Mouse (Mus musculus): Measurements from ENCODE around the gene Higd1c.
"Not testable (repeated sequence)": the region's sequence is repeated elsewhere in the genome, so short reads cannot be mapped to it uniquely, and the experiment has no call there.

Higd1c gene

GRCm38 (mm10) chr15:100365967-100366366 is 1.6 kb downstream of the Higd1c start:
- DNase-seq: not testable (repeated sequence)

- no peak for DNase-seq
These were observed 2.8 kb downstream of the Higd1c start for GRCm38 (mm10) chr15:100367119-100367518.

- peak; percentile 66 for DNase-seq
These were observed 10.7 kb downstream of the Higd1c start for GRCm38 (mm10) chr15:100375066-100375465.

- not testable (repeated sequence) for DNase-seq
These were observed 13.6 kb downstream of the Higd1c start for GRCm38 (mm10) chr15:100377847-100378505.

GRCm38 (mm10) chr15:100379658-100380057 is 15.3 kb downstream of the Higd1c start:
- no peak for DNase-seq

- DNase-seq: no peak
These were observed 15.8 kb downstream of the Higd1c start for GRCm38 (mm10) chr15:100380104-100380503.

GRCm38 (mm10) chr15:100385705-100386104 is 21.4 kb downstream of the Higd1c start:
- no peak for DNase-seq

GRCm38 (mm10) chr15:100387544-100388223 is 23.3 kb downstream of the Higd1c start:
- no peak for DNase-seq

- DNase-seq: no peak
These were observed 24.0 kb downstream of the Higd1c start for GRCm38 (mm10) chr15:100388224-100388835.

GRCm38 (mm10) chr15:100388886-100389285 is 24.5 kb downstream of the Higd1c start:
- no peak for DNase-seq

- no peak for DNase-seq
These were observed 26.7 kb downstream of the Higd1c start for GRCm38 (mm10) chr15:100391066-100391465.

- peak; percentile 59 for DNase-seq
These were observed 27.3 kb downstream of the Higd1c start for GRCm38 (mm10) chr15:100391599-100391998.

GRCm38 (mm10) chr15:100393016-100393415 is 28.7 kb downstream of the Higd1c start:
- DNase-seq: no peak

GRCm38 (mm10) chr15:100395561-100395960 is 31.2 kb downstream of the Higd1c start:
- no peak for DNase-seq

GRCm38 (mm10) chr15:100400592-100401250 is 36.4 kb downstream of the Higd1c start:
- DNase-seq: no peak

- DNase-seq: no peak
These were observed 37.5 kb downstream of the Higd1c start for GRCm38 (mm10) chr15:100401811-100402210.

- no peak for DNase-seq
These were observed 38.0 kb downstream of the Higd1c start for GRCm38 (mm10) chr15:100402347-100402746.

GRCm38 (mm10) chr15:100402798-100403197 is 38.5 kb downstream of the Higd1c start:
- DNase-seq: no peak

- DNase-seq: no peak
These were observed 39.1 kb downstream of the Higd1c start for GRCm38 (mm10) chr15:100403318-100404000.

GRCm38 (mm10) chr15:100406088-100406487 is 41.7 kb downstream of the Higd1c start:
- no peak for DNase-seq

GRCm38 (mm10) chr15:100410918-100411672 is 46.8 kb downstream of the Higd1c start:
- peak; percentile 94 for DNase-seq

GRCm38 (mm10) chr15:100411731-100412130 is 47.4 kb downstream of the Higd1c start:
- DNase-seq: no peak
